Mouse (Mus musculus): ENCODE data around the gene Slc25a21.

GRCm38 (mm10) chr12:56690366-56690765, 506.9 kb downstream of the Slc25a21 start:
- TF ChIP-seq CTCF (IDR thresholded peaks at IDR 0.05; ENCODE audit: low read depth, low read length) (no peak), POLR2A (IDR thresholded peaks at IDR 0.05; ENCODE audit: extremely low read depth, insufficient read depth, low read length) (no peak)
